Mouse (Mus musculus) stomach, embryonic 15.5 days (tissue): ENCODE measurements at regions not wholly inside any gene's neighbourhood (a gene's known extent, or its start where the extent isn't known, plus 50 kb on each side); places are given as distances from the start of the nearest gene placed in this dataset.

Experiments used
- ATAC-seq: fragments of 200-750 bp; cut with Nextera tagmentation; 2 replicates; pipeline ENCODE4 v1.8.0; 2017; ENCODE audit warnings: low read depth, moderate number of reproducible peaks, moderate TSS enrichment; ENCODE audit not compliant: insufficient read depth, low FRiP score
- H3K27ac ChIP-seq: fragments of 300-500 bp; sonication (generic); 2 replicates; pipeline ENCODE4 v1.5.1; 2015; ENCODE audit warnings: mild to moderate bottlenecking, inconsistent platforms
- H3K27me3 ChIP-seq: fragments of 300-500 bp; sonication (generic); replicated peaks from 2 replicates; pipeline ENCODE4 v1.6.1; 2015; ENCODE audit warnings: inconsistent platforms
- H3K36me3 ChIP-seq: fragments of 300-500 bp; sonication (generic); 2 replicates; pipeline ENCODE4 v1.6.1; 2015; ENCODE audit warnings: inconsistent platforms
- H3K4me1 ChIP-seq: fragments of 300-500 bp; sonication (generic); 2 replicates; pipeline ENCODE4 v1.6.1; 2015; ENCODE audit warnings: inconsistent platforms
- H3K4me2 ChIP-seq: fragments of 300-500 bp; sonication (generic); 2 replicates; pipeline ENCODE4 v1.6.1; 2015; ENCODE audit warnings: mild to moderate bottlenecking, inconsistent platforms
- H3K4me3 ChIP-seq: fragments of 300-500 bp; sonication (generic); replicated peaks from 2 replicates; pipeline ENCODE4 v1.5.1; 2015; ENCODE audit warnings: inconsistent platforms
- H3K9ac ChIP-seq: fragments of 300-500 bp; sonication (generic); 2 replicates; pipeline ENCODE4 v1.6.1; 2015; ENCODE audit warnings: inconsistent platforms
- H3K9me3 ChIP-seq: fragments of 300-500 bp; sonication (generic); 2 replicates; pipeline ENCODE4 v1.6.1; 2016; ENCODE audit warnings: inconsistent platforms
- WGBS: fragments of 180-500 bp; shearing (Covaris S2); methylation state at CpG from one replicate; pipeline ENCODE4 v1.1.7; 2015; 5-methylcytosine and 5-hydroxymethylcytosine counted together

- ATAC-seq, result peak; percentile 66
- no peak overlapping the region for H3K9ac ChIP-seq
- no peaks in the 10 kb centered on the region for H3K9me3 ChIP-seq
- WGBS, result 66% methylated on average over 9 of the region's 9 CpGs
- no peaks in the 10 kb centered on the region for H3K27me3 ChIP-seq
- H3K36me3 ChIP-seq, result no peaks in the 10 kb centered on the region
- no peak overlapping the region for H3K4me3 ChIP-seq
- no peaks in the 10 kb centered on the region for H3K4me1 ChIP-seq
- H3K4me2 ChIP-seq, result no peak overlapping the region
- 0 out of 2 replicates have a peak overlapping the region, but pooled peaks have one; percentile 54 for H3K27ac ChIP-seq
These were observed 202.8 kb downstream of the Gm19410 start for GRCm38 (mm10) chr8:35968341-35968740.

- ATAC-seq, result no peak; the same call in 1 of the 2 replicates
- no peaks in the 10 kb centered on the region for H3K9me3 ChIP-seq
- 68% methylated on average over 7 of the region's 7 CpGs for WGBS
- no peak overlapping the region for H3K4me3 ChIP-seq
- no peak overlapping the region for H3K27ac ChIP-seq
- H3K27me3 ChIP-seq, result no peaks in the 10 kb centered on the region
- H3K9ac ChIP-seq, result no peak overlapping the region
- no peaks in the 10 kb centered on the region for H3K4me1 ChIP-seq
- no peak overlapping the region for H3K4me2 ChIP-seq
- no peaks in the 10 kb centered on the region for H3K36me3 ChIP-seq
These were observed 205.5 kb downstream of the Gm19410 start for GRCm38 (mm10) chr8:35971082-35971481.

- H3K9ac ChIP-seq, result no peak overlapping the region
- 48% methylated on average over 10 of the region's 10 CpGs for WGBS
- ATAC-seq, result no peak
- H3K9me3 ChIP-seq, result no peaks in the 10 kb centered on the region
- no peak overlapping the region for H3K4me2 ChIP-seq
- no peak overlapping the region for H3K4me3 ChIP-seq
- no peaks in the 10 kb centered on the region for H3K27me3 ChIP-seq
- H3K4me1 ChIP-seq, result no peaks in the 10 kb centered on the region
- no peak overlapping the region for H3K27ac ChIP-seq
- no peaks in the 10 kb centered on the region for H3K36me3 ChIP-seq
These were observed 208.9 kb downstream of the Gm19410 start for GRCm38 (mm10) chr8:35974323-35975029.

GRCm38 (mm10) chr8:35979638-35980255 lies 214.2 kb downstream of the Gm19410 start:
- Histone ChIP-seq H3K27me3 (no peaks in the 10 kb centered on the region), H3K4me2 (no peak overlapping the region), H3K9ac (no peak overlapping the region), H3K36me3 (no peaks in the 10 kb centered on the region), H3K4me1 (peaks cover under 1% of the 10 kb centered on the region; the same call in 1 of the 2 replicates), H3K4me3 (no peak overlapping the region), H3K9me3 (no peaks in the 10 kb centered on the region), H3K27ac (no peak overlapping the region)
- 75% methylated on average over 9 of the region's 9 CpGs for WGBS
- ATAC-seq, result no peak

GRCm38 (mm10) chr8:35983083-35983482 lies 217.5 kb downstream of the Gm19410 start:
- no peak for ATAC-seq
- H3K36me3 ChIP-seq, result no peaks in the 10 kb centered on the region

GRCm38 (mm10) chr8:35985152-35985689 lies 219.6 kb downstream of the Gm19410 start:
- Histone ChIP-seq H3K36me3 (no peaks in the 10 kb centered on the region), H3K9me3 (no peaks in the 10 kb centered on the region), H3K9ac (no peak overlapping the region), H3K4me2 (no peak overlapping the region), H3K27ac (peak overlapping the region; percentile 32), H3K4me1 (peaks cover 8% of the 10 kb centered on the region; the same call in 1 of the 2 replicates), H3K4me3 (no peak overlapping the region), H3K27me3 (no peaks in the 10 kb centered on the region)
- no peak for ATAC-seq
- 17% methylated on average over 5 of the region's 5 CpGs for WGBS

More at GRCm38 (mm10) chr8:35983083-35983482, 217.5 kb downstream of the Gm19410 start:
- no peak overlapping the region for H3K9ac ChIP-seq
- no peaks in the 10 kb centered on the region for H3K27me3 ChIP-seq
- H3K27ac ChIP-seq, result no peak overlapping the region
- WGBS, result 64% methylated on average over 2 of the region's 2 CpGs
- H3K9me3 ChIP-seq, result no peaks in the 10 kb centered on the region
- H3K4me2 ChIP-seq, result no peak overlapping the region
- H3K4me3 ChIP-seq, result no peak overlapping the region
- H3K4me1 ChIP-seq, result peaks cover 8% of the 10 kb centered on the region; the same call in 1 of the 2 replicates

GRCm38 (mm10) chr8:35987327-35987726 lies 221.7 kb downstream of the Gm19410 start:
- ATAC-seq, result no peak
- Histone ChIP-seq H3K4me1 (peaks cover 8% of the 10 kb centered on the region; the same call in 1 of the 2 replicates), H3K27ac (no peak overlapping the region), H3K4me2 (no peak overlapping the region), H3K4me3 (no peak overlapping the region), H3K9me3 (no peaks in the 10 kb centered on the region), H3K27me3 (no peaks in the 10 kb centered on the region), H3K36me3 (no peaks in the 10 kb centered on the region), H3K9ac (no peak overlapping the region)
- WGBS, result 45% methylated on average over 5 of the region's 5 CpGs

GRCm38 (mm10) chr8:35991013-35991412 lies 225.4 kb downstream of the Gm19410 start:
- WGBS, result 83% methylated on average over 5 of the region's 5 CpGs
- Histone ChIP-seq H3K9me3 (no peaks in the 10 kb centered on the region), H3K36me3 (no peaks in the 10 kb centered on the region)

GRCm38 (mm10) chr8:35991936-35992603 lies 226.5 kb downstream of the Gm19410 start:
- Histone ChIP-seq H3K9ac (no peak overlapping the region), H3K4me1 (no peaks in the 10 kb centered on the region), H3K4me3 (no peak overlapping the region), H3K4me2 (no peak overlapping the region), H3K36me3 (no peaks in the 10 kb centered on the region), H3K27ac (no peak overlapping the region), H3K9me3 (no peaks in the 10 kb centered on the region), H3K27me3 (no peaks in the 10 kb centered on the region)
- no peak for ATAC-seq
- WGBS, result 87% methylated on average over 9 of the region's 9 CpGs

More at GRCm38 (mm10) chr8:35991013-35991412, 225.4 kb downstream of the Gm19410 start:
- Histone ChIP-seq H3K27me3 (no peaks in the 10 kb centered on the region), H3K27ac (no peak overlapping the region), H3K9ac (no peak overlapping the region), H3K4me3 (no peak overlapping the region), H3K4me1 (no peaks in the 10 kb centered on the region), H3K4me2 (no peak overlapping the region)
- ATAC-seq, result no peak

GRCm38 (mm10) chr8:35996330-35997077 lies 230.9 kb downstream of the Gm19410 start:
- no peak overlapping the region for H3K4me2 ChIP-seq
- H3K36me3 ChIP-seq, result no peaks in the 10 kb centered on the region
- H3K9ac ChIP-seq, result no peak overlapping the region
- no peak for ATAC-seq
- no peak overlapping the region for H3K4me3 ChIP-seq
- WGBS, result 48% methylated on average over 6 of the region's 6 CpGs
- no peaks in the 10 kb centered on the region for H3K4me1 ChIP-seq
- no peak overlapping the region for H3K27ac ChIP-seq
- H3K27me3 ChIP-seq, result no peaks in the 10 kb centered on the region
- H3K9me3 ChIP-seq, result no peaks in the 10 kb centered on the region

- Histone ChIP-seq H3K4me1 (no peaks in the 10 kb centered on the region), H3K27ac (no peak overlapping the region), H3K4me3 (no peak overlapping the region), H3K9me3 (no peaks in the 10 kb centered on the region), H3K9ac (no peak overlapping the region), H3K4me2 (no peak overlapping the region), H3K36me3 (no peaks in the 10 kb centered on the region), H3K27me3 (no peaks in the 10 kb centered on the region)
- WGBS, result 75% methylated on average over 9 of the region's 9 CpGs
- no peak for ATAC-seq
These were observed 234.0 kb downstream of the Gm19410 start for GRCm38 (mm10) chr8:35999584-35999983.
